Mouse (Mus musculus) CD4-positive, CD25-positive, alpha-beta regulatory T cell, adult 2 months (primary cell): Measurements from ENCODE around the gene Dusp3.

ENCODE experiments used
- DNase-seq: peaks from one replicate; pipeline ENCODE4 v3.0.0-alpha.2; 2012; ENCODE audit warnings: low read depth, low spot score

Dusp3 gene

GRCm38 (mm10) chr11:101936421-101936820 is 50.4 kb downstream of the Dusp3 start:
- no peak for DNase-seq

- no peak for DNase-seq
Measured at GRCm38 (mm10) chr11:101935743-101936142, 51.1 kb downstream of the Dusp3 start.

GRCm38 (mm10) chr11:101931978-101932377 is 54.8 kb downstream of the Dusp3 start:
- DNase-seq, result no peak

GRCm38 (mm10) chr11:101928030-101928762 is 58.6 kb downstream of the Dusp3 start:
- peak; percentile 20 for DNase-seq

GRCm38 (mm10) chr11:101926951-101927589 is 59.7 kb downstream of the Dusp3 start:
- DNase-seq, result no peak

GRCm38 (mm10) chr11:101925636-101926035 is 61.2 kb downstream of the Dusp3 start:
- DNase-seq, result no peak

GRCm38 (mm10) chr11:101924441-101924976 is 62.3 kb downstream of the Dusp3 start:
- DNase-seq, result no peak

- DNase-seq, result no peak
Measured at GRCm38 (mm10) chr11:101923988-101924387, 62.8 kb downstream of the Dusp3 start.

- no peak for DNase-seq
Measured at GRCm38 (mm10) chr11:101921361-101921952, 65.4 kb downstream of the Dusp3 start.
